Mouse (Mus musculus) yolk sac, embryonic 10.5 days (tissue): ENCODE data around the gene Usp48.
"Not testable (repeated sequence)": the region's sequence is repeated elsewhere in the genome, so short reads cannot be mapped to it uniquely, and the experiment has no call there.

Experiments used
- DNase-seq: peaks from one replicate; pipeline ENCODE4 v3.0.0-alpha.2; 2017; ENCODE audit warnings: low spot score

The Usp48 gene

GRCm38 (mm10) chr4:137593601-137594495, at the start of gene Usp48:
TSS of gene Usp48 (plus strand) at chr4:137593755.
- DNase-seq = peak; percentile 98

- no peak for DNase-seq
Observed at GRCm38 (mm10) chr4:137545568-137545967, 48.0 kb upstream of the Usp48 start.

DNA sequence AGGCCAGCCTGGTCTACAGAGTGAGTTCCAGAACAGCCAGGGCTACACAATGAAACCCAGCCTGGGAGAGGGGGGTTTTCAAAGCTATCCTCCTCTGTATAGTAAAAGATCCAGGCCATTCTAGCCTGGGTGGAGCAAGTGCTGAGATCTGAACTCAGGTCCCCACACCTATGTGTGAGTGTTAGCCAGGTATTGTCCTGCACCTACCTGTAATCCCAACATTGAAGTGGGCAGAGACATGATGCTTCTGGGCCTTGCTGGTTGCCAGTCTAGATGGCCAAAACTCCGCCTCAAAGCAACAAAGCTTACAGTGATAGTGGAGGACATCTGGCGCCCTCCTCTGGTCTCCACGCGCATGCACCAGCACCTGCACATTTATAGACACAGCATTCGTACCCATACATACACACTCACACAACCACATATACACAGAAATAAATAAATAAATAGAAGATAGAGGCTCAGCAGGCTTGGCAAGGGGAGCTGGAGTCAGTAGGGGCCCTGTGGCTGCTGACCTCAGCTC, 47.5 kb upstream of the Usp48 start:
- no peak for DNase-seq

DNA sequence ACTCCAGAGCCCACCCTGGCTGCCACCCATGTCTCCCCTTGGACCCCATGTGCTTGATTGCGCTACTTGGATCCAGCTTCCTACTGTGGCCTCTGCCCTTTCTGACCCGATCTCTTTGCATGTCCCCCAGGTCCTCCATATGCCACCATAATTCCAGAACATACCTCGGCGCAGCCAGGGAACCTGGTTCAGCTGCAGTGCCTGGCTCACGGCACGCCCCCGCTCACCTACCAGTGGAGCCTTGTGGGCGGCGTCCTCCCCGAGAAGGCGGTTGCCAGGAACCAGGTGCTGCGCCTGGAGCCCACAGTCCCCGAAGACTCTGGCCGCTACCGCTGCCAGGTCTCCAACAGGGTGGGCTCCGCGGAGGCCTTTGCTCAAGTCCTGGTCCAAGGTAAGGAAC, 40.1 kb upstream of the Usp48 start:
- DNase-seq = no peak

DNA sequence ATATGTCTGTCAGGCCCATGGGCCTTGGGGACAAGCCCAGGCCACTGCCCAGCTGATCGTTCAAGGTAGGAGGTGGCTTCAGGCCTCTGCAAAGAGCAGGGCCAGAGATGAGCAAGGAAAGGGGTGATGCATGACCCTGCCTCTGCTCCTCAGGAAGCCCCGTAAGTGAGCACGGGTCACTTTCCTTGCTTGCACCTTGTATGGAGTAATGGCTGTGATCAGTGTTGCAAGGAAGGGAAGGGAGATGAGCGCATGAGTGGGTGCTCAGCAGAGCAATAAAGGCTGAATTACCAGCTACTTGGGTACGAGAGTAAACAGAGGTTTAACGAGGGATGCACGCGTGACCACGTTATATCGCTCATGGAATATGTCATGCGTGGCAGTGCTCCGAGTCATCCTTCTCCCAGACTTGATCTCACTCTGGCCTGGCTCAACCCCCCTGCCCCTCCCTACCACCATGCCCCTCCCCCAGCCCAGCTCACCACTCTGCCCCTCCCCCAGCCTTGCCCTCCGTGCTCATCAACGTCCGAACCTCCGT, 36.8 kb upstream of the Usp48 start:
- no peak for DNase-seq

GRCm38 (mm10) chr4:137569873-137570272, 23.7 kb upstream of the Usp48 start:
- no peak for DNase-seq

DNA sequence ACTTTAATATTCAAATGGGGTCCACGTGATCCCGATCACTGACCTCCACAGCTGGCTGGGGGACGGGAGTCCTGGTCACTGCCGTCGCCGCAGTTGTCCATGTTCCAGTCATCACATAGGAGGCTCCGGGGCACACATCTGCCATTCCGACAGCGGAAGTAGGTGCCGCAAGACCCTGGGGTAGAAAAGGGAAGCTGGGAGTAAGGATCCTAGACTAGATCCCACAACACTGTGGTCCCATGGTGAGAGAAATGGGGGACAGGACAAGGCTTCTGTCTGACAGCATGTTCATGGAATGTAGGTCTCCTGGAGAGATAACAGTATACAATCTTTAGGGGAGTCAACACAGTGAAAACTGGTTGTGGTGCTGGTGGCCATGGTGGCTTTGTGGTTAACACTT, 19.1 kb upstream of the Usp48 start, which contains the start of gene Ldlrad2:
Ldlrad2 (minus strand) TSS at position 101 of the 400 bp plus-strand sequence.
- no peak for DNase-seq

- DNase-seq = no peak
Observed at GRCm38 (mm10) chr4:137577486-137577885, 16.1 kb upstream of the Usp48 start.

GRCm38 (mm10) chr4:137578181-137578845, 15.2 kb upstream of the Usp48 start:
- peak; percentile 48 for DNase-seq

- DNase-seq = no peak
Observed at GRCm38 (mm10) chr4:137579789-137580188, 13.8 kb upstream of the Usp48 start.

- DNase-seq = no peak
Observed at GRCm38 (mm10) chr4:137580299-137580698, 13.3 kb upstream of the Usp48 start.

GRCm38 (mm10) chr4:137581815-137582214, 11.7 kb upstream of the Usp48 start:
- no peak for DNase-seq

- DNase-seq = not testable (repeated sequence)
Observed at GRCm38 (mm10) chr4:137589095-137589494, 4.5 kb upstream of the Usp48 start.

GRCm38 (mm10) chr4:137589586-137589985, 4.0 kb upstream of the Usp48 start:
- DNase-seq = no peak

- no peak for DNase-seq
Observed at GRCm38 (mm10) chr4:137590961-137591360, 2.6 kb upstream of the Usp48 start.

- DNase-seq = peak; percentile 72
Observed at GRCm38 (mm10) chr4:137594496-137595270, 1.1 kb downstream of the Usp48 start.

GRCm38 (mm10) chr4:137597098-137597630, 3.6 kb downstream of the Usp48 start:
- no peak for DNase-seq

GRCm38 (mm10) chr4:137598577-137598976, 5.0 kb downstream of the Usp48 start:
- no peak for DNase-seq

DNA sequence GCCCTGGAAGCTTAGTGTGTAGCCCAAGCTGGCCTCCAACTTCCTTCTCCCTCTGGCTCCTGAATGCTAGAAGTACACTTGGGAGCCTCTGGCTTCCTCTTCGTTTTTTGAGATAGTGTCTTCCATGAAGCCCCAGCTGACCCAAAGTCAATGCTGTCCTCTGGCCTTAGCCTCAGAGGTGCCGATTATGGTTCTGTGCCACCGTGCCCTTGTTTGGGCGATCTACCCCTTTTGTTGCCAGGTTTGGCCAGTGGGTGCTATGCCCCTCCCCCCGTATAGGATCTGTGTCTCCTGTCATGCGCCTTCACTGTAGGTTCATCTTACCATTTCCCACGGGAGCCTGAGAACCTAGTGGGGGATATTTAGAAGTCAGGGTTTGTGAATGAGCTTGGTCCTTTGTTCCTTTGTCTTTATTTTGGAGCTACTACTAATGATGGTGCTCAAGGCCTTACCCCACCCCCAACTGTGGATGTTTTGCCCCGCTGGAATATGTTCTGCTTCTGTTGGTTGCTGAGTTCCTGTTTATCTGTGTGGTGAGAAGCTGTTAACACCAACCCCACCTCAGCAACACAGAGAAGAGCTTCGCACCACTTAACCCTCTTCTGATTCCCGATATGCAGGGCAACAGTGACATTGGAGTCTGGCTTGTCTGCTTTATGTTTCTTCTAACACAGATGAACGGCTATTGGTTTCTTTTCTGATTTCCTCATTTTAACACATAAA, 10.1 kb downstream of the Usp48 start:
- DNase-seq = no peak

GRCm38 (mm10) chr4:137607023-137607422, 13.5 kb downstream of the Usp48 start:
- no peak for DNase-seq

DNA sequence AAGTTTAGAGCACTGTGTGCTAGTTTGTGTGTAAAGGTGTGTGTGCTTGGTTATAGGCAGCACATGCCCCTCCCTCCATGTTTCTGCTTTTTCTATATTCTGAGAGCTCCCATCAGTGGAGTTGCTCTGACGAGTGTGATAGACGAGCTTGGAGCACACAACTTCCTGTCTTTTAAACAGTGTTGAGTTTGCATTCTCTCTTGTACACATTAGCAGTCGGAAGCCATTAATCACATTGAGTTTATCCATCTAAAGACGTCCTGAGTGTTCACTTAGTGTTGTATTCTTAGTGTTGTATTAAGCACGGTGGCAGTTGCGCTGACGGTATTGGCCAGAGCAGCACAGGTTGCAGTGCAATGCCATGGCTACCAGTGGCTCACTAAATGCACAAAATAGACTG, 15.7 kb downstream of the Usp48 start:
- DNase-seq = no peak
